Mouse (Mus musculus) T-helper 1 cell (primary cell): ENCODE measurements around the gene Sirpb1c.
"Not testable (repeated sequence)": the region's sequence is repeated elsewhere in the genome, so short reads cannot be mapped to it uniquely, and the experiment has no call there.

ENCODE experiments used
- in situ Hi-C: fragments of 300-600 bp; cut with MboI, MseI; formaldehyde crosslinking; loops from one replicate; pipeline ENCODE4 v1.15.1; 2025; ENCODE audit warnings: high pct_unique_total_duplicates

The Sirpb1c gene

DNA sequence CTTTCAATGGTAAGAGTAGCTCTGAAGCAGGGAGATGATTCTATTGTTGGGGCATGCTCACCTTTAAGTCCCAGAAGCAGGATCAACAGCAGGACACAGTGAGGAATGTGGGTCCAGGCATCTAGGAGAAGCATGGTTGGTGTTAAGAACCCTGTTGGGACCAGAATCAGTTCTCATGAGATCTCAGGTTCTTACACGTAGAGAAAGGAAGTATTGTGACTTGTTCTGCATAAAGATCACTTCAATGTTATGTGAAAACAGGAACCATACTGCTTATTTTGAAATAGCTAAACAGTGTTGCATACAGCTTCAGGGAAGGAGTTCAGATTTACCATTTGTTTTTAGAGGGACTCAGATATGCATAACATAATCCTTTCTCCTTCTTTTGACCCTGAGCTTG is at the start of gene Sirpb1c:
Gene Sirpb1c, minus strand, starts transcription at position 249 of the 400 bp plus-strand sequence.
- in situ Hi-C loops, result loop anchor here (5.0 kb wide), 1 partner anchor 271 kb away; the partner anchor contains the start of gene Sirpb1b

GRCm38 (mm10) chr3:15886380-15886779 is 38.1 kb upstream of the Sirpb1c start:
- in situ Hi-C loops, result no loop called here

DNA sequence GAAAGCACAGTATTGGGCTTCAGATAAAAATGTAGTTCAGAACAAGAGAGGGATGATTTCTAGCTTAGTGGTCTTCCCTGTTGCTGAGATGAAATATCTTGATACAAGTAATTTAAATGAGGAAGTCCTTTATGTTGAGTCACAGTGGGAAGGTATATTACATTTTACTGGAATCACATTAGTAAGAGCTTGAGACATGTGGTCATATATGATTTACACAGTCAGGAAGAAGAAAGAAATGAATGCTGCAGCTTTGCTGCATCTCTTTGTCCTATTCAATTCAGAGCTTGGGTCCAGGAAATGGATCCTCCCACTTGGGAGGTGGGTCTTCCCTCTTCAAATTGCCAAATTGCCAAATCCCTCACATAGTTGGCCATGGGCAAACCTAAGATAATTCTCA is 7.4 kb upstream of the Sirpb1c start:
- in situ Hi-C loops, result loop anchor here (5.0 kb wide), 1 partner anchor 413 kb away; no protein-coding TSS in a partner anchor

GRCm38 (mm10) chr3:15849922-15850321 is 1.6 kb upstream of the Sirpb1c start:
- in situ Hi-C loops, result loop anchor here (5.0 kb wide), 1 partner anchor 273 kb away; the partner anchor contains the start of gene Sirpb1b

- in situ Hi-C loops, result loop anchor here (5.0 kb wide), 1 partner anchor 270 kb away; the partner anchor contains the start of gene Sirpb1b
Observed at GRCm38 (mm10) chr3:15847332-15848047, 838 bp downstream of the Sirpb1c start.

DNA sequence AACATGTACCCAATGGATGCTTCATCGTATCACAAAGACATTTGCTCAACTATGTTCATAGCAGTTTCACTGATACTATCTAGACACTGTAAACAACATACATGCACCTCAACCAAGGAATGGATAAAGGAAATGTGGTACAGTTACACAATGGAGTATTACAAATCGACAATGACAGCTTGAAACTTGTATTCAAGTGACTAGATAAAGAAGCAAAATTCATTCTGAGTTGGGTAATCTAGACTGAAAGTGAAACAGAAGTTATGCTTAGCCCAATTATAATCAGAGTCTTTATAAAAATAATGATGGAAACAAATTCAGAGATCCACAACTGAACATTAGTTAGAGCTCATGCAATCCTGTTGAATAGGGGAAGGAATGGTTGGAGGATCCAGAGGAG is 74.7 kb downstream of the Sirpb1c start:
- in situ Hi-C loops, result not testable (repeated sequence)
